21 mouse cellular contexts compared by ENCODE assay signal in genomic region chr6:106876690-106877089, GRCm38 (mm10).
"Had no signal": no experiment of that assay in that cellular context is flagged by ENCODE, and none has a peak within 500 bp of the region (broad histone marks: within the 10 kb centered on the region; RNA-seq: fewer than 3 reads in every experiment).

No protein-coding gene starts in this region.

- H3K27me3 ChIP-seq: limb, embryonic 13.5 days; liver, embryonic 12.5 days; liver, embryonic 15.5 days; lung, embryonic 15.5 days; megakaryocyte, embryonic 14.5 days had no signal

- H3K9ac ChIP-seq: limb, embryonic 13.5 days; liver, embryonic 12.5 days; liver, embryonic 15.5 days; lung, embryonic 15.5 days had no signal

- H3K4me2 ChIP-seq: limb, embryonic 13.5 days; liver, embryonic 12.5 days; liver, embryonic 15.5 days; lung, embryonic 15.5 days; midbrain, embryonic 11.5 days had no signal

- H3K4me3 ChIP-seq: layer of hippocampus, adult 2 months; limb, embryonic 10.5 days; limb, embryonic 13.5 days; liver, embryonic 12.5 days; liver, embryonic 15.5 days; lung, embryonic 15.5 days; megakaryocyte, embryonic 14.5 days had no signal

- H3K36me3 ChIP-seq: limb, embryonic 10.5 days; limb, embryonic 13.5 days; liver, embryonic 12.5 days; liver, embryonic 15.5 days; lung, embryonic 15.5 days had no signal

- H3K27ac ChIP-seq: layer of hippocampus, adult 2 months; limb, embryonic 10.5 days; limb, embryonic 13.5 days; liver, embryonic 12.5 days; liver, embryonic 15.5 days; lung, embryonic 15.5 days had no signal

- H3K9me3 ChIP-seq: limb, embryonic 10.5 days; limb, embryonic 13.5 days; liver, embryonic 12.5 days; liver, embryonic 15.5 days; lung, embryonic 15.5 days had no signal

- ATAC-seq: liver, embryonic 12.5 days had no signal

- DNase-seq: kidney, adult 18-20 months; kidney, postnatal 25 days; layer of hippocampus, adult 9-11 months; liver; lung, adult 18-20 months; lung, postnatal 10 days; lung, postnatal 36 days; midbrain, embryonic 14.5 days; retina, postnatal 1 day; right cerebral cortex, postnatal 25 days; thymus, adult 2 months; thymus, postnatal 14 days; thymus, postnatal 4 days had no signal

- H3K4me1 ChIP-seq: limb, embryonic 10.5 days; limb, embryonic 13.5 days; liver, embryonic 12.5 days; liver, embryonic 15.5 days; lung, embryonic 15.5 days; megakaryocyte, embryonic 14.5 days had no signal
